Mouse (Mus musculus): Measurements from ENCODE around the gene Acly. TPM values are rescaled to one million over a fixed set of nuclear protein-coding genes. Genes with fewer than 3 reads are reported as not detected.

Acly gene
- polyA plus RNA-seq, 1 experiment, result 57.4 TPM

GRCm38 (mm10) chr11:100561748-100562147 lies 33.9 kb upstream of the Acly start:
- Histone ChIP-seq H3K27ac (ENCODE audit: insufficient read depth, low read length) (no peak overlapping the region), H3K4me3 (ENCODE audit: extremely low read depth, insufficient read depth, insufficient read length) (no peak overlapping the region), H3K4me1 (ENCODE audit: control insufficient read depth, insufficient read depth, insufficient read length) (no peaks in the 10 kb centered on the region), H3K27me3 (ENCODE audit: control insufficient read depth, insufficient read depth, low read length) (no peaks in the 10 kb centered on the region), H3K36me3 (ENCODE audit: control insufficient read depth, insufficient read depth, low read length) (no peaks in the 10 kb centered on the region)
- WGBS, result 76% methylated on average over 5 of the region's 5 CpGs
- no peak for DNase-seq (ENCODE audit: low read depth in 1 of 2, low spot score in 2 of 2)
- no peak for TF ChIP-seq CTCF (IDR thresholded peaks at IDR 0.05; ENCODE audit: extremely low read depth, insufficient read depth, insufficient read length, insufficient replicate concordance)
- no peak for TF ChIP-seq POLR2A (IDR thresholded peaks at IDR 0.05; ENCODE audit: low read depth, low read length)

GRCm38 (mm10) chr11:100559476-100559875 lies 31.7 kb upstream of the Acly start:
- Histone ChIP-seq H3K36me3 (ENCODE audit: control insufficient read depth, insufficient read depth, low read length) (no peaks in the 10 kb centered on the region), H3K27ac (ENCODE audit: insufficient read depth, low read length) (no peak overlapping the region), H3K27me3 (ENCODE audit: control insufficient read depth, insufficient read depth, low read length) (no peaks in the 10 kb centered on the region), H3K4me3 (ENCODE audit: extremely low read depth, insufficient read depth, insufficient read length) (no peak overlapping the region), H3K4me1 (ENCODE audit: control insufficient read depth, insufficient read depth, insufficient read length) (no peaks in the 10 kb centered on the region)
- DNase-seq (ENCODE audit: low read depth in 1 of 2, low spot score in 2 of 2), result no peak
- 84% methylated on average over 7 of the region's 7 CpGs for WGBS
- TF ChIP-seq CTCF (IDR thresholded peaks at IDR 0.05; ENCODE audit: extremely low read depth, insufficient read depth, insufficient read length, insufficient replicate concordance), result no peak
- no peak for TF ChIP-seq POLR2A (IDR thresholded peaks at IDR 0.05; ENCODE audit: low read depth, low read length)

- WGBS, result 88% methylated on average over 3 of the region's 3 CpGs
- H3K27me3 ChIP-seq (ENCODE audit: control insufficient read depth, insufficient read depth, low read length), result no peaks in the 10 kb centered on the region
- H3K4me1 ChIP-seq (ENCODE audit: control insufficient read depth, insufficient read depth, insufficient read length), result no peaks in the 10 kb centered on the region
- H3K27ac ChIP-seq (ENCODE audit: insufficient read depth, low read length), result no peak overlapping the region
- TF ChIP-seq CTCF (IDR thresholded peaks at IDR 0.05; ENCODE audit: extremely low read depth, insufficient read depth, insufficient read length, insufficient replicate concordance) (no peak), POLR2A (IDR thresholded peaks at IDR 0.05; ENCODE audit: low read depth, low read length) (no peak)
- DNase-seq (ENCODE audit: low read depth in 1 of 2, low spot score in 2 of 2), result no peak
- no peaks in the 10 kb centered on the region for H3K36me3 ChIP-seq (ENCODE audit: control insufficient read depth, insufficient read depth, low read length)
- H3K4me3 ChIP-seq (ENCODE audit: extremely low read depth, insufficient read depth, insufficient read length), result no peak overlapping the region
Measured at GRCm38 (mm10) chr11:100557563-100557962, 29.8 kb upstream of the Acly start.

- WGBS, result 14% methylated on average over 11 of the region's 11 CpGs
- no peak for TF ChIP-seq POLR2A (IDR thresholded peaks at IDR 0.05; ENCODE audit: low read depth, low read length)
- TF ChIP-seq CTCF (IDR thresholded peaks at IDR 0.05; ENCODE audit: extremely low read depth, insufficient read depth, insufficient read length, insufficient replicate concordance), result no peak; the same call in 1 of the 2 replicates
- DNase-seq (ENCODE audit: low read depth in 1 of 2, low spot score in 2 of 2), result peak; percentile 73 to 78
- no peak overlapping the region for H3K27ac ChIP-seq (ENCODE audit: insufficient read depth, low read length)
- no peaks in the 10 kb centered on the region for H3K4me1 ChIP-seq (ENCODE audit: control insufficient read depth, insufficient read depth, insufficient read length)
- no peaks in the 10 kb centered on the region for H3K27me3 ChIP-seq (ENCODE audit: control insufficient read depth, insufficient read depth, low read length)
- H3K36me3 ChIP-seq (ENCODE audit: control insufficient read depth, insufficient read depth, low read length), result no peaks in the 10 kb centered on the region
- H3K4me3 ChIP-seq (ENCODE audit: extremely low read depth, insufficient read depth, insufficient read length), result no peak overlapping the region
Measured at GRCm38 (mm10) chr11:100555583-100555982, 27.8 kb upstream of the Acly start.

- Histone ChIP-seq H3K36me3 (ENCODE audit: control insufficient read depth, insufficient read depth, low read length) (no peaks in the 10 kb centered on the region), H3K27ac (ENCODE audit: insufficient read depth, low read length) (no peak overlapping the region), H3K4me1 (ENCODE audit: control insufficient read depth, insufficient read depth, insufficient read length) (no peaks in the 10 kb centered on the region), H3K4me3 (ENCODE audit: extremely low read depth, insufficient read depth, insufficient read length) (no peak overlapping the region), H3K27me3 (ENCODE audit: control insufficient read depth, insufficient read depth, low read length) (no peaks in the 10 kb centered on the region)
- DNase-seq (ENCODE audit: low read depth in 1 of 2, low spot score in 2 of 2), result no peak
- TF ChIP-seq CTCF (IDR thresholded peaks at IDR 0.05; ENCODE audit: extremely low read depth, insufficient read depth, insufficient read length, insufficient replicate concordance) (no peak), POLR2A (IDR thresholded peaks at IDR 0.05; ENCODE audit: low read depth, low read length) (no peak)
- WGBS, result 78% methylated on average over 4 of the region's 4 CpGs
Measured at GRCm38 (mm10) chr11:100552842-100553241, 25.0 kb upstream of the Acly start.

- DNase-seq (ENCODE audit: low read depth in 1 of 2, low spot score in 2 of 2), result no peak
- no peak overlapping the region for H3K4me3 ChIP-seq (ENCODE audit: extremely low read depth, insufficient read depth, insufficient read length)
- H3K27me3 ChIP-seq (ENCODE audit: control insufficient read depth, insufficient read depth, low read length), result no peaks in the 10 kb centered on the region
- H3K27ac ChIP-seq (ENCODE audit: insufficient read depth, low read length), result no peak overlapping the region
- H3K36me3 ChIP-seq (ENCODE audit: control insufficient read depth, insufficient read depth, low read length), result no peaks in the 10 kb centered on the region
- TF ChIP-seq CTCF (IDR thresholded peaks at IDR 0.05; ENCODE audit: extremely low read depth, insufficient read depth, insufficient read length, insufficient replicate concordance) (no peak), POLR2A (IDR thresholded peaks at IDR 0.05; ENCODE audit: low read depth, low read length) (no peak)
- 85% methylated on average over 6 of the region's 6 CpGs for WGBS
- peaks cover 6% of the 10 kb centered on the region for H3K4me1 ChIP-seq (ENCODE audit: control insufficient read depth, insufficient read depth, insufficient read length)
Measured at GRCm38 (mm10) chr11:100550101-100550500, 22.3 kb upstream of the Acly start.

GRCm38 (mm10) chr11:100549466-100549865 lies 21.7 kb upstream of the Acly start:
- H3K4me1 ChIP-seq (ENCODE audit: control insufficient read depth, insufficient read depth, insufficient read length), result peaks cover 9% of the 10 kb centered on the region
- WGBS, result 89% methylated on average over 8 of the region's 8 CpGs
- no peaks in the 10 kb centered on the region for H3K36me3 ChIP-seq (ENCODE audit: control insufficient read depth, insufficient read depth, low read length)
- H3K27me3 ChIP-seq (ENCODE audit: control insufficient read depth, insufficient read depth, low read length), result no peaks in the 10 kb centered on the region
- no peak overlapping the region for H3K4me3 ChIP-seq (ENCODE audit: extremely low read depth, insufficient read depth, insufficient read length)
- TF ChIP-seq CTCF (IDR thresholded peaks at IDR 0.05; ENCODE audit: extremely low read depth, insufficient read depth, insufficient read length, insufficient replicate concordance) (no peak), POLR2A (IDR thresholded peaks at IDR 0.05; ENCODE audit: low read depth, low read length) (no peak)
- H3K27ac ChIP-seq (ENCODE audit: insufficient read depth, low read length), result no peak overlapping the region
- DNase-seq (ENCODE audit: low read depth in 1 of 2, low spot score in 2 of 2), result no peak
